Mouse (Mus musculus): ENCODE results near the gene Tmem45b. TPM values are rescaled to one million over a fixed set of nuclear protein-coding genes. Genes with fewer than 3 reads are reported as not detected.

Gene Tmem45b
- total and polyA plus RNA-seq, 2 experiments from 2014 or later = 21.7 TPM; not detected in 1

DNA sequence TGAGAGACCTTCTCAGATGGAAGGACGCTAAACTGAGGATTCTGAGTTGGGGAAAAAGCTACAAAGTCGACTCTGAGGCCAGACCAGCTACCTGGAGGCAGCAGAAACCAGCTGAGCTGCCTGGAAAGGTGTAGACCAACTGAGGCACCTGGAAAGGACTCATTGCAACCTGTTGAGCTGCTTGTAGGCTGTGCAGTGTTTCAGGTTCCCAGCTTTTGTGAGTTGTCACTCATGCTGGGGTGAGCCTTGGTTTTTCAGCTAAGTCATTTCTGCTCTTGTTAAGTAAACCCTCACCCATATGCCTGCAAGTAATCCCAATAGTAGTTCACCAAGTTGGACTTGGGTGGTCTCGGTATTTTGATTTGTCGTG is 78.8 kb downstream of the Tmem45b start:
- DNase-seq (ENCODE audit: low spot score) = no peak
- H3K9ac ChIP-seq (replicated peaks; ENCODE audit: low read depth, low read length) = peak overlapping the region; percentile 86
- peaks cover 9% of the 10 kb centered on the region for H3K36me3 ChIP-seq (replicated peaks; ENCODE audit: control insufficient read depth, insufficient read depth, low read length)
- peak overlapping the region; percentile 96 for H3K4me3 ChIP-seq (ENCODE audit: low read depth, low read length)
- H3K9me3 ChIP-seq (replicated peaks; ENCODE audit: control insufficient read depth, low read length) = no peaks in the 10 kb centered on the region
- peaks cover 12% of the 10 kb centered on the region for H3K4me1 ChIP-seq (ENCODE audit: control insufficient read depth, insufficient read depth)
- no peaks in the 10 kb centered on the region for H3K27me3 ChIP-seq (ENCODE audit: control insufficient read depth, insufficient read depth, low read length)
- H3K4me2 ChIP-seq (ENCODE audit: low read depth, low read length) = peak overlapping the region; percentile 74
- no peak overlapping the region for H3K27ac ChIP-seq (ENCODE audit: low read depth)
- no peak for TF ChIP-seq EP300 (IDR thresholded peaks at IDR 0.05; ENCODE audit: low read depth)
- no peak for TF ChIP-seq CTCF (IDR thresholded peaks at IDR 0.05; ENCODE audit: low read depth)
- 15% methylated on average over 4 of the region's 4 CpGs for WGBS
- 0 out of 2 replicates have a peak, but pooled peaks have one; percentile 19 for ATAC-seq (ENCODE audit: insufficient read depth, low read depth)

DNA sequence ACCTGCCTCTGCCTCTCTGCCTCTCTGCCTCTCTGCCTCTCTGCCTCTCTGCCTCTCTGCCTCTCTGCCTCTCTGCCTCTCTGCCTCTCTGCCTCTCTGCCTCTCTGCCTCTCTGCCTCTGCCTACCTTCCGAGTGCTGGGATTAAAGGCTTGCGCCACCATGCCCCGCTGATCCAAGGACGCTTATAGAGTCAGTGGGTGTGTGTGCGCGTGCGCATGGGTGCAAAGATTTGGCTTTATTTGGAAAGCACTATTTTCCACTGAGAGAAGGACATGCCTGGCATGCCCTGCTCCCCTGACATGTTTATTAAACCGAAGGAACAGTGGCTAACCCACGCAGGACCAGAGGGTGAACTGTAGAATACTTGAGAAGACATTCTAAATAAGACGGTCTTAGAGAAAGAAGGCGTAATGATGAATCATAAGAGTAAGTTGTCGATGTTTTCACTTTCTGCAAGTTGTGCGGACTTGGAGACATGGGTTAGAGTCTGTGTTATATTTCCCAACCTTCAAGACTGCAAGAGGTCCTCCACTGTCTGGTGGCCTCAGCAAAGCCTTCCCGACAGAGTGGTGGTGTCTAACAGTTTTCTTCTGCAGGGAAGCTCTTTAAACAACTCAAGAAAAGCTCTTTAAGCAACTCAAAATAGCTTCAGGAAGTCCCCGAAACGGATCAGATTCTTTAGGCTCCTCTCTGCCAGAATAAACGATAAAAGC is 79.3 kb downstream of the Tmem45b start:
- H3K4me3 ChIP-seq (ENCODE audit: low read depth, low read length) = no peak overlapping the region; the same call in 1 of the 2 replicates
- no peak for ATAC-seq (ENCODE audit: insufficient read depth, low read depth)

DNA sequence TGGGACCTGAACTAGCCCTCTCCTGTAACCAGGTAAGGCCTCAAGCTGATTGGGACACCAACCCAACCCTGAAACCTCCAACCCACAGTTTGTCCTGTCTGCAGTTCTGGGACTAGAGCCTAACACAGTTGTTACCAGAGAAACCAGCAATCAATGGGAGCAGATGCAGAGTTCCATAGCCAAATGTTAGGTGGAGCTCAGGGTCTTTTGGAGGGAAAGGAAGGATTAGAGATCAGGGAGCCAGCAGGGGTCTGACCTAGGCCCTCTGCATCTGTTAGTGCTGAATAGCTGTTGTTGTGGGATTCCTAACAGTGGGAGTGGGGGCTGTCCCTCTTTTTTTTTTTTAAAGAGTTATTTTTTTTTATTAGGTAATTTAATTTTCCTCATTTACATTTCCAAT is 87.6 kb downstream of the Tmem45b start:
- ATAC-seq (ENCODE audit: insufficient read depth, low read depth) (no peak), DNase-seq (ENCODE audit: low spot score) (no peak)
- TF ChIP-seq EP300 (IDR thresholded peaks at IDR 0.05; ENCODE audit: low read depth) (no peak), CTCF (IDR thresholded peaks at IDR 0.05; ENCODE audit: low read depth) (no peak)
- Histone ChIP-seq H3K4me2 (ENCODE audit: low read depth, low read length) (no peak overlapping the region), H3K4me1 (ENCODE audit: control insufficient read depth, insufficient read depth) (no peaks in the 10 kb centered on the region), H3K27me3 (ENCODE audit: control insufficient read depth, insufficient read depth, low read length) (no peaks in the 10 kb centered on the region), H3K9ac (replicated peaks; ENCODE audit: low read depth, low read length) (no peak overlapping the region), H3K9me3 (replicated peaks; ENCODE audit: control insufficient read depth, low read length) (no peaks in the 10 kb centered on the region; the same call in none of the 2 replicates), H3K4me3 (ENCODE audit: low read depth, low read length) (no peak overlapping the region), H3K36me3 (replicated peaks; ENCODE audit: control insufficient read depth, insufficient read depth, low read length) (peaks cover 20% of the 10 kb centered on the region; the same call in 1 of the 2 replicates), H3K27ac (ENCODE audit: low read depth) (no peak overlapping the region)

More for the DNA sequence above, 79.3 kb downstream of the Tmem45b start:
- no peak for DNase-seq (ENCODE audit: low spot score)
- Histone ChIP-seq H3K36me3 (replicated peaks; ENCODE audit: control insufficient read depth, insufficient read depth, low read length) (peaks cover 5% of the 10 kb centered on the region), H3K9ac (replicated peaks; ENCODE audit: low read depth, low read length) (no peak overlapping the region), H3K4me1 (ENCODE audit: control insufficient read depth, insufficient read depth) (peaks cover 12% of the 10 kb centered on the region), H3K27me3 (ENCODE audit: control insufficient read depth, insufficient read depth, low read length) (no peaks in the 10 kb centered on the region), H3K4me2 (ENCODE audit: low read depth, low read length) (peak overlapping the region; percentile 74; the same call in 1 of the 2 replicates), H3K9me3 (replicated peaks; ENCODE audit: control insufficient read depth, low read length) (no peaks in the 10 kb centered on the region), H3K27ac (ENCODE audit: low read depth) (no peak overlapping the region)
- WGBS = 78% methylated on average over 17 of the region's 17 CpGs
- TF ChIP-seq CTCF (IDR thresholded peaks at IDR 0.05; ENCODE audit: low read depth) (no peak), EP300 (IDR thresholded peaks at IDR 0.05; ENCODE audit: low read depth) (no peak)

Other genes with a start within 250 kb of the Tmem45b start
- gene Prdm10, start 183.9 kb downstream of the Tmem45b start, total RNA-seq (2014; rRNA removed; ENCODE audit: low replicate concordance) = 2.6 and 5.8 TPM in 2 replicates
- 1.2 and 1.3 TPM in 2 replicates for gene Prdm10, start 183.9 kb downstream of the Tmem45b start, polyA plus RNA-seq (2015; fragmentation: Nextera tagmentation; extraction: Ambion mirVana)
- 19.7 and 34.3 TPM in 2 replicates for gene Nfrkb, start 78.3 kb downstream of the Tmem45b start, total RNA-seq (2014; rRNA removed; ENCODE audit: low replicate concordance)
- 7.9 and 8.8 TPM in 2 replicates for gene Nfrkb, start 78.3 kb downstream of the Tmem45b start, polyA plus RNA-seq (2015; fragmentation: Nextera tagmentation; extraction: Ambion mirVana)

Measured in heart, postnatal 0 days (tissue).